Mouse (Mus musculus) limb, embryonic 14.5 days (tissue): Measurements from ENCODE around the gene Btbd3. TPM values are rescaled to one million over a fixed set of nuclear protein-coding genes. Genes with fewer than 3 reads are reported as not detected.

Experiments
- ATAC-seq: fragments of 200-750 bp; cut with Nextera tagmentation; 2 replicates; pipeline ENCODE4 v1.8.0; 2017; ENCODE audit warnings: low read depth, moderate number of reproducible peaks, moderate TSS enrichment; ENCODE audit not compliant: low FRiP score
- DNase-seq: peaks from one replicate; pipeline ENCODE4 v3.0.0-alpha.2; 2015; ENCODE audit warnings: low spot score
- H3K27ac ChIP-seq: fragments of 300-500 bp; sonication (generic); replicated peaks from 2 replicates; pipeline ENCODE4 v1.5.1; 2014; ENCODE audit warnings: low read depth, mild to moderate bottlenecking, low read length, moderate library complexity, mixed read lengths
- H3K27me3 ChIP-seq: fragments of 300-500 bp; sonication (generic); 2 replicates; pipeline ENCODE4 v1.6.1; 2014; ENCODE audit warnings: low read length, mixed read lengths; ENCODE audit not compliant: control insufficient read depth, insufficient read depth
- H3K36me3 ChIP-seq: fragments of 300-500 bp; sonication (generic); 2 replicates; pipeline ENCODE4 v1.6.1; 2014; ENCODE audit warnings: mild to moderate bottlenecking, low read length, moderate library complexity, mixed read lengths; ENCODE audit not compliant: control insufficient read depth, insufficient read depth
- H3K4me1 ChIP-seq: fragments of 300-500 bp; sonication (generic); 2 replicates; pipeline ENCODE4 v1.6.1; 2014; ENCODE audit warnings: antibody characterized with exemption, low read length, mixed read lengths; ENCODE audit not compliant: control insufficient read depth, insufficient read depth
- H3K4me2 ChIP-seq: fragments of 300-500 bp; sonication (generic); replicated peaks from 2 replicates; pipeline ENCODE4 v1.6.1; 2014; ENCODE audit warnings: low read depth, mild to moderate bottlenecking, low read length, moderate library complexity; ENCODE audit not compliant: severe bottlenecking
- H3K4me3 ChIP-seq: fragments of 300-500 bp; sonication (generic); replicated peaks from 2 replicates; pipeline ENCODE4 v1.5.1; 2014; ENCODE audit warnings: low read length
- H3K9ac ChIP-seq: fragments of 300-500 bp; sonication (generic); 2 replicates; pipeline ENCODE4 v1.6.1; 2014; ENCODE audit warnings: mild to moderate bottlenecking, low read depth, low read length, moderate library complexity; ENCODE audit not compliant: severe bottlenecking
- H3K9me3 ChIP-seq: fragments of 300-500 bp; sonication (generic); 2 replicates; pipeline ENCODE4 v1.6.1; 2016; ENCODE audit warnings: low read length; ENCODE audit not compliant: control insufficient read depth
- POLR2A ChIP-seq: fragments of 200-500 bp; IDR thresholded peaks from 2 replicates; pipeline ENCODE4 v1.8.0; 2012; ENCODE audit warnings: inconsistent platforms, mild to moderate bottlenecking, moderate library complexity, borderline replicate concordance; ENCODE audit not compliant: insufficient read depth, insufficient read length; ENCODE audit errors: extremely low read depth
- WGBS: fragments of 180-500 bp; shearing (Covaris S2); extraction: QIAGEN DNeasy Blood & Tissue Kit; methylation state at CpG from one replicate; pipeline ENCODE4 v1.1.7; 2014; 5-methylcytosine and 5-hydroxymethylcytosine counted together
- polyA plus RNA-seq, 2 experiments: library from polyadenylated mRNA; depleted of rRNA in 1 of 2; stranded (reverse) in 1 of 2; unstranded in 1 of 2; fragments of >200 nt; fragmentation: Nextera tagmentation in 1 of 2; extraction: Ambion mirVana in 1 of 2; gene quantifications; 2 replicates each; pipeline versions ENCODE4 v1.2.1 to v1.2.3; 2012 to 2014

The Btbd3 gene
- polyA plus RNA-seq, 2 experiments = 33.8 to 39.0 TPM

- Histone ChIP-seq H3K27me3 (no peaks in the 10 kb centered on the region), H3K4me1 (peaks cover 20% of the 10 kb centered on the region), H3K36me3 (no peaks in the 10 kb centered on the region), H3K9me3 (no peaks in the 10 kb centered on the region), H3K27ac (no peak overlapping the region), H3K9ac (no peak overlapping the region), H3K4me3 (no peak overlapping the region), H3K4me2 (no peak overlapping the region)
- ATAC-seq = no peak
- WGBS = 93% methylated on average over 7 of the region's 7 CpGs
- DNase-seq = no peak
- TF ChIP-seq POLR2A = no peak
These were observed 4.8 kb downstream of the Btbd3 start for GRCm38 (mm10) chr2:138261140-138261539.

GRCm38 (mm10) chr2:138262885-138263284, 6.5 kb downstream of the Btbd3 start:
- H3K27me3 ChIP-seq = no peaks in the 10 kb centered on the region
- no peaks in the 10 kb centered on the region for H3K36me3 ChIP-seq
- no peak overlapping the region for H3K4me2 ChIP-seq
- no peak overlapping the region for H3K27ac ChIP-seq
- ATAC-seq (no peak), DNase-seq (no peak)
- no peaks in the 10 kb centered on the region for H3K9me3 ChIP-seq
- H3K9ac ChIP-seq = no peak overlapping the region
- H3K4me1 ChIP-seq = peaks cover 31% of the 10 kb centered on the region
- TF ChIP-seq POLR2A = no peak
- 83% methylated on average over 11 of the region's 11 CpGs for WGBS
- no peak overlapping the region for H3K4me3 ChIP-seq

- DNase-seq (no peak), ATAC-seq (no peak)
- H3K36me3 ChIP-seq = no peaks in the 10 kb centered on the region
These were observed 9.1 kb downstream of the Btbd3 start for GRCm38 (mm10) chr2:138265356-138266005.

GRCm38 (mm10) chr2:138266679-138267078, 10.3 kb downstream of the Btbd3 start:
- no peak for TF ChIP-seq POLR2A
- no peaks in the 10 kb centered on the region for H3K27me3 ChIP-seq
- DNase-seq (no peak), ATAC-seq (no peak)
- H3K4me2 ChIP-seq = no peak overlapping the region
- H3K36me3 ChIP-seq = no peaks in the 10 kb centered on the region
- H3K9ac ChIP-seq = no peak overlapping the region
- WGBS = 67% methylated on average over 5 of the region's 5 CpGs
- peaks cover 22% of the 10 kb centered on the region for H3K4me1 ChIP-seq
- no peak overlapping the region for H3K27ac ChIP-seq
- no peaks in the 10 kb centered on the region for H3K9me3 ChIP-seq
- H3K4me3 ChIP-seq = no peak overlapping the region

More at GRCm38 (mm10) chr2:138265356-138266005, 9.1 kb downstream of the Btbd3 start:
- Histone ChIP-seq H3K9ac (0 out of 2 replicates have a peak overlapping the region, but pooled peaks have one; percentile 8), H3K9me3 (no peaks in the 10 kb centered on the region), H3K4me2 (peak overlapping the region; percentile 10; the same call in 1 of the 2 replicates), H3K4me1 (peaks cover 22% of the 10 kb centered on the region), H3K27ac (no peak overlapping the region), H3K4me3 (no peak overlapping the region), H3K27me3 (no peaks in the 10 kb centered on the region)
- WGBS = 25% methylated on average over 13 of the region's 13 CpGs
- no peak for TF ChIP-seq POLR2A

GRCm38 (mm10) chr2:138267852-138268513, 11.6 kb downstream of the Btbd3 start:
- Histone ChIP-seq H3K4me2 (no peak overlapping the region), H3K36me3 (0 out of 2 replicates have a peak, but pooled peaks cover 2% of the 10 kb centered on the region), H3K4me3 (no peak overlapping the region), H3K4me1 (peaks cover 25% of the 10 kb centered on the region), H3K27me3 (no peaks in the 10 kb centered on the region), H3K9me3 (no peaks in the 10 kb centered on the region), H3K27ac (no peak overlapping the region), H3K9ac (no peak overlapping the region)
- no peak for TF ChIP-seq POLR2A
- DNase-seq (no peak), ATAC-seq (no peak)
- 52% methylated on average over 4 of the region's 4 CpGs for WGBS
